Mouse (Mus musculus) forebrain, embryonic 11.5 days (tissue): Measurements from ENCODE around the gene BC029722. TPM values are rescaled to one million over a fixed set of nuclear protein-coding genes. Genes with fewer than 3 reads are reported as not detected.

Source experiments
- polyA plus RNA-seq: library from polyadenylated mRNA; unstranded; fragments of >200 nt; fragmentation: Nextera tagmentation; extraction: Ambion mirVana; gene quantifications from 2 replicates; pipeline ENCODE4 v1.2.1, GENCODE M21; 2014

The BC029722 gene
- polyA plus RNA-seq, 1 experiment from 2014 or later: 6.9 TPM

Other genes with a start within 250 kb of the BC029722 start
- gene Gss, start 226.6 kb downstream of the BC029722 start, polyA plus RNA-seq: 18.1 and 22.3 TPM in 2 replicates
- gene Myh7b, start 208.2 kb downstream of the BC029722 start, polyA plus RNA-seq: 0.27 and 0.31 TPM in 2 replicates
- 141 and 154 TPM in 2 replicates for gene Trpc4ap, start 127.0 kb downstream of the BC029722 start, polyA plus RNA-seq
- 31.8 and 33.2 TPM in 2 replicates for gene Edem2, start 90.0 kb downstream of the BC029722 start, polyA plus RNA-seq
- gene Gm17581, start 83.6 kb downstream of the BC029722 start, polyA plus RNA-seq: not detected in 2 replicates
- 0.96 and 1.1 TPM in 2 replicates for gene Procr, start 68.3 kb downstream of the BC029722 start, polyA plus RNA-seq
- 1.0 and 2.0 TPM in 2 replicates for gene Mmp24, start 44.1 kb downstream of the BC029722 start, polyA plus RNA-seq
- 164 and 198 TPM in 2 replicates for gene Eif6, start 7.5 kb upstream of the BC029722 start, polyA plus RNA-seq
- gene Fam83c, start 15.4 kb upstream of the BC029722 start, polyA plus RNA-seq: 0.23 and 0.39 TPM in 2 replicates
- gene Uqcc1, start 110.9 kb upstream of the BC029722 start, polyA plus RNA-seq: 70.0 and 78.0 TPM in 2 replicates
- gene Gm15557, start 121.3 kb upstream of the BC029722 start, polyA plus RNA-seq: not detected in 2 replicates
- gene Gdf5, start 125.9 kb upstream of the BC029722 start, polyA plus RNA-seq: 1.8 and 2.0 TPM in 2 replicates
- gene Cep250, start 137.0 kb upstream of the BC029722 start, polyA plus RNA-seq: 27.4 and 28.8 TPM in 2 replicates
- 1.5 and 1.6 TPM in 2 replicates for gene 6430550D23Rik, start 188.6 kb upstream of the BC029722 start, polyA plus RNA-seq
- gene Ergic3, start 188.6 kb upstream of the BC029722 start, polyA plus RNA-seq: 169 and 207 TPM in 2 replicates
- not detected in 2 replicates for gene Fer1l4, start 233.5 kb upstream of the BC029722 start, polyA plus RNA-seq
- 5.0 and 6.3 TPM in 2 replicates for gene Spag4, start 245.7 kb upstream of the BC029722 start, polyA plus RNA-seq